Mouse (Mus musculus) liver, embryonic 12.5 days (tissue): ENCODE results near the gene Rapgef4. TPM values are rescaled to one million over a fixed set of nuclear protein-coding genes. Genes with fewer than 3 reads are reported as not detected.

Source experiments
- ATAC-seq: fragments of 200-750 bp; cut with Nextera tagmentation; 2 replicates; pipeline ENCODE4 v1.8.0; 2017; ENCODE audit warnings: moderate number of reproducible peaks, mild to moderate bottlenecking, moderate library complexity
- H3K27ac ChIP-seq: fragments of 300-500 bp; sonication (generic); 2 replicates; pipeline ENCODE4 v1.5.1; 2016; ENCODE audit warnings: mild to moderate bottlenecking
- H3K27me3 ChIP-seq: fragments of 300-500 bp; sonication (generic); replicated peaks from 2 replicates; pipeline ENCODE4 v1.6.1; 2016; ENCODE audit warnings: mild to moderate bottlenecking, moderate library complexity
- H3K36me3 ChIP-seq: fragments of 300-500 bp; sonication (generic); 2 replicates; pipeline ENCODE4 v1.6.1; 2016; ENCODE audit warnings: mild to moderate bottlenecking, moderate library complexity
- H3K4me1 ChIP-seq: fragments of 300-500 bp; sonication (generic); 2 replicates; pipeline ENCODE4 v1.6.1; 2016
- H3K4me2 ChIP-seq: fragments of 300-500 bp; sonication (generic); 2 replicates; pipeline ENCODE4 v1.6.1; 2016; ENCODE audit warnings: mild to moderate bottlenecking, moderate library complexity
- H3K4me3 ChIP-seq: fragments of 300-500 bp; sonication (generic); 2 replicates; pipeline ENCODE4 v1.5.1; 2016; ENCODE audit warnings: mild to moderate bottlenecking, moderate library complexity
- H3K9ac ChIP-seq: fragments of 300-500 bp; sonication (generic); 2 replicates; pipeline ENCODE4 v1.6.1; 2016; ENCODE audit warnings: mild to moderate bottlenecking, moderate library complexity
- H3K9me3 ChIP-seq: fragments of 300-500 bp; sonication (generic); replicated peaks from 2 replicates; pipeline ENCODE4 v1.6.1; 2016; ENCODE audit warnings: mild to moderate bottlenecking, moderate library complexity
- WGBS: fragments of 180-500 bp; shearing (Covaris S2); methylation state at CpG from one replicate; pipeline ENCODE4 v1.1.7; 2016; ENCODE audit not compliant: insufficient replicate concordance; 5-methylcytosine and 5-hydroxymethylcytosine counted together
- polyA plus RNA-seq: library from polyadenylated mRNA; unstranded; fragments of >200 nt; fragmentation: Nextera tagmentation; extraction: Ambion mirVana; gene quantifications from 2 replicates; pipeline ENCODE4 v1.2.1, GENCODE M21; 2016

Rapgef4 gene
- polyA plus RNA-seq, 1 experiment from 2014 or later = 3.6 TPM

- H3K4me3 ChIP-seq = no peak overlapping the region
- 72% methylated on average over 11 of the region's 11 CpGs for WGBS
- no peak overlapping the region for H3K9ac ChIP-seq
- no peaks in the 10 kb centered on the region for H3K9me3 ChIP-seq
- no peaks in the 10 kb centered on the region for H3K27me3 ChIP-seq
- H3K36me3 ChIP-seq = no peaks in the 10 kb centered on the region
- no peak overlapping the region for H3K27ac ChIP-seq
- H3K4me1 ChIP-seq = no peaks in the 10 kb centered on the region
- H3K4me2 ChIP-seq = no peak overlapping the region
- no peak for ATAC-seq
These were observed 240.2 kb downstream of the Rapgef4 start for GRCm38 (mm10) chr2:72221283-72221682.

DNA sequence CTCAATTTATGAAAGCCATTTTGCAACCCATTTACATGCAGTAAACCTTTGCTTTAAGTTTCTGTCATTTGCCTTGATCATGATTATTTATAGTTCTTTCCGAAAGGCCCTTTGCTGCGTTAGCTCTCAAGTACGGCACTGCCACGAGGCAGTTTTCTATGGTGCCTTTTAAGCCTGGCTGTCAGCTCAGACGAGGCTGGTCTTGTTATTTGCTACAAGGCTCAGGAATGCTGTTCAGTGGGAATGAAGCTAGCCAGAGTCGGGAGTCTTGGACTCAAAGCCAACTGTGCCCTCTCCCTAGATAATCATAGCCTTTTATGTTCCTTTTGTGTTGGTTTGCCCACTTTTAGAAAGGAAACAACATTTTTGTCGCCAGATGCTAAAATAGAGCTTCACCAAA, 240.7 kb downstream of the Rapgef4 start:
- WGBS = 61% methylated on average over 7 of the region's 7 CpGs
- no peaks in the 10 kb centered on the region for H3K4me1 ChIP-seq
- no peaks in the 10 kb centered on the region for H3K27me3 ChIP-seq
- no peak overlapping the region for H3K4me2 ChIP-seq
- no peaks in the 10 kb centered on the region for H3K9me3 ChIP-seq
- H3K27ac ChIP-seq = no peak overlapping the region
- no peak overlapping the region for H3K9ac ChIP-seq
- no peak for ATAC-seq
- H3K36me3 ChIP-seq = no peaks in the 10 kb centered on the region
- no peak overlapping the region for H3K4me3 ChIP-seq

DNA sequence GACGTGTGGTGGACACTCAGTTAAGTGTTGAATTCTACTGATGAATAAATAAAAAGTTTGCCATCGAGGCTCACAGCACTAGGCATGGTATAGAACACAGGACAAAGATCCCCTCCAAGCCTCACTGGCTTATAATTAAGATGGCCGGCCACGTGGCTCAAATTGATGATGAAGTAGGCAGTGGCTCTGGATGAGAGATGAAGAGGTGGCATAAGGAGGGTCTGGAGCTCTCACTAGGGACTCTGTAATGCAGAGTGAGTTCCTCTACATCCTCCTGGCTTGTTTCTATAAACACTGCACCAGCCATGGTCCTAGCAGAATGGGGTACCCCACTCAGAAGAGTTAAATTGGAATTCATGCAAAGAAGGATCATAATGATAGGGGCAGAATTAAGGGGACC, 241.2 kb downstream of the Rapgef4 start:
- H3K4me3 ChIP-seq = no peak overlapping the region
- no peak overlapping the region for H3K4me2 ChIP-seq
- H3K9ac ChIP-seq = no peak overlapping the region
- H3K9me3 ChIP-seq = no peaks in the 10 kb centered on the region
- 67% methylated on average over 4 of the region's 4 CpGs for WGBS
- no peak overlapping the region for H3K27ac ChIP-seq
- H3K27me3 ChIP-seq = no peaks in the 10 kb centered on the region
- ATAC-seq = no peak
- H3K4me1 ChIP-seq = no peaks in the 10 kb centered on the region
- no peaks in the 10 kb centered on the region for H3K36me3 ChIP-seq

GRCm38 (mm10) chr2:72222736-72223455, 241.9 kb downstream of the Rapgef4 start:
- Histone ChIP-seq H3K27me3 (no peaks in the 10 kb centered on the region), H3K4me3 (no peak overlapping the region), H3K9me3 (no peaks in the 10 kb centered on the region), H3K4me2 (no peak overlapping the region), H3K27ac (no peak overlapping the region), H3K4me1 (no peaks in the 10 kb centered on the region), H3K9ac (no peak overlapping the region), H3K36me3 (no peaks in the 10 kb centered on the region)
- 74% methylated on average over 16 of the region's 16 CpGs for WGBS
- no peak for ATAC-seq

GRCm38 (mm10) chr2:72223479-72223878, 242.4 kb downstream of the Rapgef4 start:
- Histone ChIP-seq H3K4me1 (no peaks in the 10 kb centered on the region), H3K9ac (no peak overlapping the region), H3K9me3 (no peaks in the 10 kb centered on the region), H3K4me2 (no peak overlapping the region), H3K27ac (no peak overlapping the region), H3K27me3 (no peaks in the 10 kb centered on the region), H3K36me3 (no peaks in the 10 kb centered on the region), H3K4me3 (no peak overlapping the region)
- no peak for ATAC-seq
- 66% methylated on average over 5 of the region's 5 CpGs for WGBS

- WGBS = 69% methylated on average over 6 of the region's 6 CpGs
- ATAC-seq = no peak
These were observed 245.0 kb downstream of the Rapgef4 start for GRCm38 (mm10) chr2:72226006-72226405.

DNA sequence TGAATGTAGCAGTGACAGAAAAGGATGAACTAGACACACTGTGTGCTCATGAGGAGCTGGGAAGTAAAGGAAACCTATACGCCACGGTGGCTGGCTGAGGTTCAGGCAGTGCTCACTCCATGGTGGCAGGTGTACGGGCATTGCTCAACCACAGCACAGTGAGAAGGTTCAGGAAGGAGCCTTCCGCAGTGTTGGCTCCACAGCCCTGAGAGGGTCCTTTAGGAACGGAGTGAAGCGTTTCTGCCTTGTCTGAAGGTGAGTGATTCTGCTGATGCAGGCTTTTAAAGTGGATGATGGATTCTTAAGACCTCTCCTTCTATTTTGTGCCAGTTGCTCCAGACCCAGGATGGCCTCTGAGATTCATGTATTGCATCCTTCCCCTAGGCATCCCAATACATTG, 246.4 kb downstream of the Rapgef4 start:
- H3K4me1 ChIP-seq = no peaks in the 10 kb centered on the region
- no peak for ATAC-seq
- 0 out of 2 replicates have a peak, but pooled peaks cover 9% of the 10 kb centered on the region for H3K27me3 ChIP-seq
- no peak overlapping the region for H3K27ac ChIP-seq
- H3K4me2 ChIP-seq = no peak overlapping the region
- no peaks in the 10 kb centered on the region for H3K9me3 ChIP-seq
- H3K4me3 ChIP-seq = no peak overlapping the region
- WGBS = 76% methylated on average over 6 of the region's 6 CpGs
- H3K9ac ChIP-seq = no peak overlapping the region
- H3K36me3 ChIP-seq = no peaks in the 10 kb centered on the region

More at GRCm38 (mm10) chr2:72226006-72226405, 245.0 kb downstream of the Rapgef4 start:
- H3K27ac ChIP-seq = no peak overlapping the region
- no peak overlapping the region for H3K4me3 ChIP-seq
- H3K36me3 ChIP-seq = no peaks in the 10 kb centered on the region
- no peaks in the 10 kb centered on the region for H3K27me3 ChIP-seq
- H3K9ac ChIP-seq = no peak overlapping the region
- no peak overlapping the region for H3K4me2 ChIP-seq
- H3K9me3 ChIP-seq = no peaks in the 10 kb centered on the region
- no peaks in the 10 kb centered on the region for H3K4me1 ChIP-seq

GRCm38 (mm10) chr2:72228881-72229280, 247.8 kb downstream of the Rapgef4 start:
- 82% methylated on average over 14 of the region's 14 CpGs for WGBS
- Histone ChIP-seq H3K9ac (no peak overlapping the region), H3K36me3 (no peaks in the 10 kb centered on the region), H3K4me3 (no peak overlapping the region), H3K4me1 (no peaks in the 10 kb centered on the region), H3K9me3 (no peaks in the 10 kb centered on the region), H3K27me3 (0 out of 2 replicates have a peak, but pooled peaks cover 15% of the 10 kb centered on the region), H3K4me2 (no peak overlapping the region), H3K27ac (no peak overlapping the region)
- no peak for ATAC-seq

DNA sequence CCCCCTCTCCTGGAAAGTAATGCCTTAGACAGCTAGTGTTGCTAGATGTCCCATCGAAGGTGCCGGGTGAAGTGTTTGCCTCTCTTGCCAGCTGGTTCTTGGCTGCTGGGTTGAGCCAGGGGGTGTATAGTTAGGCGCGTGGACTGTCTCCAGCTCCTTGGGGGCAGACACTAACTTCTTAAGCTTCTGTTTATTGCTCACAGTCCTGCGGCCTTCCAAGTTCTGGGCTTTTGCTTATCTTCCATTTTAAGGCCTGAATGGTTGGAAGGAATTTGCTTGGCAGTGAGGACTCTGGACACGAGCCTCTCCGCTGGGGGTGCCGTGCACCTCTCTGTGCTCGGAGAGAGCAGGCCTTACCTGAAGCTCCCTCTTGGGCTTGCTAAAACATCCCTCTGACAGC, 249.5 kb downstream of the Rapgef4 start:
- Histone ChIP-seq H3K9me3 (no peaks in the 10 kb centered on the region), H3K9ac (no peak overlapping the region), H3K27me3 (0 out of 2 replicates have a peak, but pooled peaks cover 18% of the 10 kb centered on the region), H3K27ac (no peak overlapping the region), H3K4me3 (no peak overlapping the region), H3K36me3 (no peaks in the 10 kb centered on the region), H3K4me1 (no peaks in the 10 kb centered on the region), H3K4me2 (no peak overlapping the region)
- ATAC-seq = no peak
- WGBS = 81% methylated on average over 9 of the region's 9 CpGs

- Histone ChIP-seq H3K9me3 (no peaks in the 10 kb centered on the region), H3K4me1 (no peaks in the 10 kb centered on the region), H3K36me3 (no peaks in the 10 kb centered on the region), H3K27me3 (0 out of 2 replicates have a peak, but pooled peaks cover 18% of the 10 kb centered on the region), H3K4me2 (no peak overlapping the region), H3K27ac (no peak overlapping the region), H3K9ac (no peak overlapping the region), H3K4me3 (no peak overlapping the region)
- 80% methylated on average over 11 of the region's 11 CpGs for WGBS
- no peak for ATAC-seq
These were observed 253.0 kb downstream of the Rapgef4 start for GRCm38 (mm10) chr2:72234085-72234484.

GRCm38 (mm10) chr2:72234943-72235342, 253.9 kb downstream of the Rapgef4 start:
- no peak overlapping the region for H3K9ac ChIP-seq
- no peaks in the 10 kb centered on the region for H3K4me1 ChIP-seq
- no peaks in the 10 kb centered on the region for H3K9me3 ChIP-seq
- no peak overlapping the region for H3K27ac ChIP-seq
- WGBS = 1% methylated on average over 3 of the region's 3 CpGs
- H3K27me3 ChIP-seq = 0 out of 2 replicates have a peak, but pooled peaks cover 18% of the 10 kb centered on the region
- no peaks in the 10 kb centered on the region for H3K36me3 ChIP-seq
- no peak overlapping the region for H3K4me2 ChIP-seq
- ATAC-seq = no peak
- H3K4me3 ChIP-seq = no peak overlapping the region

DNA sequence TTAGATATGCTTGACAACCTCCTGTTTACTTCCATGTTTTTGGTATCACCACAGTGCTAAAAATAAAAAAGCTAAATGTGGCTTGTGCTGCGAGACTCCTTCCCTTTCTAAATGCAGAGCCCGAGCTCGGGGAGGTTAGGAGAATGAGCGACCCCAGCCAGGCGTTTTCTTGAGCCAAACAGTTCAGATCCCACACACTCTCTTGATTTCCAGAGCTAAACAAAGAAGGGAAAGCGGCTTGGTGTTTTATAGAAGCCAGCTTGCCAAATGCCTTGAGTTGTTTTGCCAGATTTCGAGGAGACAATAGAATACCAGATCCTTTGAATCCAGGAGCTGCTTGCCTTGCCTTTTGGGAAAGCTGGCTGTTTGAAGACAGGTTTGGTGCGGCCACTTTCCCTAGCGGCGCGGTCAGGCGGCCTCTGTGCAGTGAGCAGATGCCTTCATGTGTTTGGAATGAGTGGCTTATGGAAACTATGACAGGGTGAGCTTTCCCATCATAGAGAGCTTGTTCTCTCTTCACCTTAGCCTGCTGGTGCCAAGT, 254.4 kb downstream of the Rapgef4 start:
- no peaks in the 10 kb centered on the region for H3K36me3 ChIP-seq
- no peaks in the 10 kb centered on the region for H3K9me3 ChIP-seq
- H3K27me3 ChIP-seq = 0 out of 2 replicates have a peak, but pooled peaks cover 18% of the 10 kb centered on the region
- ATAC-seq = no peak
- no peak overlapping the region for H3K4me2 ChIP-seq
- no peaks in the 10 kb centered on the region for H3K4me1 ChIP-seq
- WGBS = 54% methylated on average over 12 of the region's 12 CpGs
- no peak overlapping the region for H3K9ac ChIP-seq
- no peak overlapping the region for H3K27ac ChIP-seq
- H3K4me3 ChIP-seq = no peak overlapping the region
